Mouse (Mus musculus): Measurements from ENCODE around the gene Zbp1. TPM values are rescaled to one million over a fixed set of nuclear protein-coding genes. Genes with fewer than 3 reads are reported as not detected.

The Zbp1 gene
- polyA plus RNA-seq, 1 experiment from 2014 or later = not detected

DNA sequence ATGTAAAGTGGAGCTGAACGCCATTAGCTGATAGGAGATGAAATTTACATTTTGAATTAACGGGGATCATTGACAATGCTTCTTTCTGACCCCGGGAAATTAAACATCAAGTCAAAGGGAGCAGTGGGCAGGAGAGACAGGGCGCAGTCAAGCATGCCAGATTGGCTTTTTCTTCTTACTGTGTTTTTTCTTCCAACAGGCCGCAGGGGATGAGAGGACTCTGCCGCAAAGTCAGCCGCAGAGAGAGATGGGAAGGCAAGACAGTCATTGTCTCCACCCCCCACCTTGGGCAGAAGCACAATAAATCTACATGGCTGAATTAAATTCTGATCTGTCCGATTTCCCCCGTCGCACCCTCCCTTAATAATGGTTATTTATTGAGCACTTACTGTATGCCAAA lies 53.4 kb downstream of the Zbp1 start:
- H3K4me3 ChIP-seq (ENCODE audit: low read depth, low read length) = no peak overlapping the region
- H3K4me2 ChIP-seq (ENCODE audit: low read depth) = no peak overlapping the region
- no peak overlapping the region for H3K27ac ChIP-seq (ENCODE audit: low read depth, low read length)
- no peaks in the 10 kb centered on the region for H3K27me3 ChIP-seq (ENCODE audit: control insufficient read depth, insufficient read depth, low read length)
- no peak overlapping the region for H3K9ac ChIP-seq (ENCODE audit: low read length)
- H3K36me3 ChIP-seq (ENCODE audit: control insufficient read depth, insufficient read depth, low read length) = no peaks in the 10 kb centered on the region
- no peak for DNase-seq (ENCODE audit: low spot score)
- no peak for ATAC-seq (ENCODE audit: insufficient read depth, low FRiP score, low TSS enrichment)
- H3K9me3 ChIP-seq (ENCODE audit: control insufficient read depth, low read length) = no peaks in the 10 kb centered on the region
- peaks cover 9% of the 10 kb centered on the region for H3K4me1 ChIP-seq (ENCODE audit: control insufficient read depth, insufficient read depth, low read length)
- 77% methylated on average over 10 of the region's 10 CpGs for WGBS

- DNase-seq (ENCODE audit: low spot score) (no peak), ATAC-seq (ENCODE audit: insufficient read depth, low FRiP score, low TSS enrichment) (no peak)
- 90% methylated on average over 10 of the region's 10 CpGs for WGBS
These were observed 53.8 kb downstream of the Zbp1 start for GRCm38 (mm10) chr2:173164946-173165345.

DNA sequence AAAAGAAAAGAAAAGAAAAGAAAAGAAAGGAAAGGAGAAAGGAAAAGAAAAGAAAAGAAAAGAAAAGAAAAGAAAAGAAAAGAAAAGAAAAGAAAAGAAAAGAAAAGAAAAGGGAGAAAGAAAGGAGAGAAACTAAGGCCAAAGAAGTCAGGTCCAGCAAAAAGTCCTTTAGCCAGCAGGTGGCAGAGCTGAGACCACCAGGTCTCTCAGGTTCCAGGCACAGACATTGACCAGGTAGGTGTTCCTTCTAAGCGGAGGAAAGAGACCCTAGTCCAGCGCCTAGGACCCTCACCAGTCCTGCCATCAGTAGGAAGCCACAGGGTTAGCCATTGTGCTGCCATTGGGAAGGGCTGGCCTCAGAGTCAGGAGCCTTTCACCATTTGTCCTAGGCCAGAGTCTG lies 54.4 kb downstream of the Zbp1 start:
- H3K4me1 ChIP-seq (ENCODE audit: control insufficient read depth, insufficient read depth, low read length) = peaks cover 9% of the 10 kb centered on the region
- H3K27ac ChIP-seq (ENCODE audit: low read depth, low read length) = no peak overlapping the region
- no peaks in the 10 kb centered on the region for H3K27me3 ChIP-seq (ENCODE audit: control insufficient read depth, insufficient read depth, low read length)
- no peak overlapping the region for H3K9ac ChIP-seq (ENCODE audit: low read length)
- 59% methylated on average over 2 of the region's 2 CpGs for WGBS
- DNase-seq (ENCODE audit: low spot score) (peak; percentile 55), ATAC-seq (ENCODE audit: insufficient read depth, low FRiP score, low TSS enrichment) (no peak)
- H3K4me3 ChIP-seq (ENCODE audit: low read depth, low read length) = no peak overlapping the region
- no peak overlapping the region for H3K4me2 ChIP-seq (ENCODE audit: low read depth)
- no peaks in the 10 kb centered on the region for H3K36me3 ChIP-seq (ENCODE audit: control insufficient read depth, insufficient read depth, low read length)
- H3K9me3 ChIP-seq (ENCODE audit: control insufficient read depth, low read length) = no peaks in the 10 kb centered on the region

More at GRCm38 (mm10) chr2:173164946-173165345, 53.8 kb downstream of the Zbp1 start:
- H3K9ac ChIP-seq (ENCODE audit: low read length) = no peak overlapping the region
- no peaks in the 10 kb centered on the region for H3K36me3 ChIP-seq (ENCODE audit: control insufficient read depth, insufficient read depth, low read length)
- H3K4me3 ChIP-seq (ENCODE audit: low read depth, low read length) = no peak overlapping the region
- H3K27ac ChIP-seq (ENCODE audit: low read depth, low read length) = no peak overlapping the region
- no peaks in the 10 kb centered on the region for H3K27me3 ChIP-seq (ENCODE audit: control insufficient read depth, insufficient read depth, low read length)
- H3K4me1 ChIP-seq (ENCODE audit: control insufficient read depth, insufficient read depth, low read length) = peaks cover 9% of the 10 kb centered on the region
- no peak overlapping the region for H3K4me2 ChIP-seq (ENCODE audit: low read depth)
- no peaks in the 10 kb centered on the region for H3K9me3 ChIP-seq (ENCODE audit: control insufficient read depth, low read length)

DNA sequence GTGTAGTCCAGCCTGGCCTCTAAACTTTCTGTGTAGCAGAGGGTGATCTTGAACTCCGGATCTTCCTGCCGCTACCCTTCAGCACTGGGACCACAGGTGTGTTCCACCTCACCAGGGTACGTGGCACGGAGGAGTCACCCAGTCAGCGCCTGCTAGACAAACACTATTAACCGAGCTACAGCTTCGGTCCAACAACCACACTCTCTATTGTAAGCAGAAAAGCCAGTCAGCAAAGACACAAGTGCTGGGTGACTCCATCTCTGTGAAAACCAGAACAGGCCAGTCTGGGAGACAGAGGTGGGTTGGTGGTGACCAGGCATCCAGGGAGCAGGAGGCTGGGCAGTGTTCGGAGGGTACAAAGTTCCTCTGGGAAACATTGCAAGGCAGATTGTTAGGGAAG lies 55.3 kb downstream of the Zbp1 start:
- Histone ChIP-seq H3K4me2 (ENCODE audit: low read depth) (no peak overlapping the region), H3K4me3 (ENCODE audit: low read depth, low read length) (no peak overlapping the region), H3K27ac (ENCODE audit: low read depth, low read length) (no peak overlapping the region), H3K4me1 (ENCODE audit: control insufficient read depth, insufficient read depth, low read length) (peaks cover 4% of the 10 kb centered on the region), H3K9me3 (ENCODE audit: control insufficient read depth, low read length) (no peaks in the 10 kb centered on the region), H3K9ac (ENCODE audit: low read length) (no peak overlapping the region), H3K27me3 (ENCODE audit: control insufficient read depth, insufficient read depth, low read length) (no peaks in the 10 kb centered on the region), H3K36me3 (ENCODE audit: control insufficient read depth, insufficient read depth, low read length) (no peaks in the 10 kb centered on the region)
- ATAC-seq (ENCODE audit: insufficient read depth, low FRiP score, low TSS enrichment) = no peak
- DNase-seq (ENCODE audit: low spot score) = no peak
- 84% methylated on average over 8 of the region's 8 CpGs for WGBS

DNA sequence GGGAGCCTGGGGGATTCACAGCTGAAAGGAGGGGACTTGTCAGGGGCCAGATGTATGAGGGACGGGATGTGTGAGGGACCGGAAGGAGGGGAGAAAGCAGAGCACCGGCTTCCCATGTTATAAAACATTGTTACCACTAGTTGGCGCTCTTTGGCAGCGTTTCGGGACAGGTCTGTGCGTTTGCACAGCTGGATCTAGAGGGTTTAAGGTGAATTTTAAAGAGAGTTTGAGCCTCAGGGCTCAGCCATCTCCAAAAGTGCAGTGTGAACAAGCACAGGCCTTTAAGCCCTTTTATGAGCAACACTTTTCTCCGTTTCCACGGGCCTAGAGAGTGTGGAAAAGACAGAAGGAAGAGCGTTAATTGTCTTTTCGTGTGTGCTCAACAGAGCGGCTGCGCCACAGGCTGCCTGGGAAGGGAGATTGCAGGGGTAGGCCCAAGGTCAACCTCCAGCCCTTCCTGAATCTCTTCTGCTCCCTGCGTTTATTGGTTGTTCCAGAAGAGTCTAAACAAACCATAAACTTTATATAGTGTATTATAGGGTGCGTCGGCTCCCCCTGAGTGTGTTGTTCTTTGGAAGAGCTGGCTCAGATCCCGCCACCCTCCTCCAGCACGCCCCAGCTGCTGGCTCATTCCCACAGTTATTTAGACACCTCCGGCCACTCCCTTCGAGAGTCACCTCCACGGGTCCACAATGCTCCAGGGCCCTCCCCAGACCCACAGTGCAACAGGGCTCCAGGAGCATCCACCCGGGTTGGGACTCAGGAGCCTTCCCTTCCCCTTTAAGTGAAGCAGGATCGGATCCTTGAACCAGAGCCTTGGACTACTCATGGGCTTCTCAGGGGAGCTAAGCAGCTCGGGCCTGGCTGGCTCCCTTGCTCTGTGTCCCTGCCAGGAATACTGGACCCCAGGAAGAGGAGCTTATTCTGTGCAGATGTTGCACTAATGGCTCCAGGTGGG lies 59.1 kb downstream of the Zbp1 start:
- Histone ChIP-seq H3K9me3 (ENCODE audit: control insufficient read depth, low read length) (no peaks in the 10 kb centered on the region), H3K36me3 (ENCODE audit: control insufficient read depth, insufficient read depth, low read length) (no peaks in the 10 kb centered on the region), H3K4me3 (ENCODE audit: low read depth, low read length) (no peak overlapping the region), H3K4me1 (ENCODE audit: control insufficient read depth, insufficient read depth, low read length) (no peaks in the 10 kb centered on the region), H3K4me2 (ENCODE audit: low read depth) (no peak overlapping the region), H3K9ac (ENCODE audit: low read length) (no peak overlapping the region), H3K27ac (ENCODE audit: low read depth, low read length) (no peak overlapping the region), H3K27me3 (ENCODE audit: control insufficient read depth, insufficient read depth, low read length) (no peaks in the 10 kb centered on the region)
- peak; percentile 65 for ATAC-seq (ENCODE audit: insufficient read depth, low FRiP score, low TSS enrichment)
- DNase-seq (ENCODE audit: low spot score) = peak; percentile 71
- 48% methylated on average over 24 of the region's 24 CpGs for WGBS

- no peak for ATAC-seq (ENCODE audit: insufficient read depth, low FRiP score, low TSS enrichment)
- 85% methylated on average over 19 of the region's 19 CpGs for WGBS
These were observed 60.2 kb downstream of the Zbp1 start for GRCm38 (mm10) chr2:173158390-173159055.

DNA sequence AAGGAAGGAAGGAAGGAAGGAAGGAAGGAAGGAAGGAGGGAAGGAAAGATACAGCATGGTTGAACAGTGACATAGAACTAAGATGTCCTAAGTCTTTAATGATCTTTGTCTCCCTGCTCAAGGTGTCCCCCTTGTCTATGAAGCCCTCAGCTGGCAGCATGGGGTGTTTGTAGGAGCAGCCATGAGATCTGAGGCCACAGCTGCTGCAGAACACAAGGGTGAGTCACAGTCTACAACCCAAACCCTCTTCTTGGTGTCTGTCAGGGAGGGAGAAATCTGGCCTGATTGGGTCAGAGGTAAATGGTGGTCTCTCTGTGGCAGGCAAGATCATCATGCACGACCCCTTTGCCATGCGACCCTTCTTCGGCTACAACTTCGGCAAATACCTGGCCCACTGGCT lies 60.9 kb downstream of the Zbp1 start:
- ATAC-seq (ENCODE audit: insufficient read depth, low FRiP score, low TSS enrichment) (no peak), DNase-seq (ENCODE audit: low spot score) (no peak)
- no peaks in the 10 kb centered on the region for H3K4me1 ChIP-seq (ENCODE audit: control insufficient read depth, insufficient read depth, low read length)
- H3K27ac ChIP-seq (ENCODE audit: low read depth, low read length) = no peak overlapping the region
- H3K4me2 ChIP-seq (ENCODE audit: low read depth) = no peak overlapping the region
- WGBS = 95% methylated on average over 4 of the region's 4 CpGs
- no peak overlapping the region for H3K9ac ChIP-seq (ENCODE audit: low read length)
- no peaks in the 10 kb centered on the region for H3K36me3 ChIP-seq (ENCODE audit: control insufficient read depth, insufficient read depth, low read length)
- H3K9me3 ChIP-seq (ENCODE audit: control insufficient read depth, low read length) = no peaks in the 10 kb centered on the region
- H3K27me3 ChIP-seq (ENCODE audit: control insufficient read depth, insufficient read depth, low read length) = no peaks in the 10 kb centered on the region
- H3K4me3 ChIP-seq (ENCODE audit: low read depth, low read length) = no peak overlapping the region

More at GRCm38 (mm10) chr2:173158390-173159055, 60.2 kb downstream of the Zbp1 start:
- H3K27me3 ChIP-seq (ENCODE audit: control insufficient read depth, insufficient read depth, low read length) = no peaks in the 10 kb centered on the region
- H3K27ac ChIP-seq (ENCODE audit: low read depth, low read length) = no peak overlapping the region
- H3K4me2 ChIP-seq (ENCODE audit: low read depth) = no peak overlapping the region
- H3K36me3 ChIP-seq (ENCODE audit: control insufficient read depth, insufficient read depth, low read length) = no peaks in the 10 kb centered on the region
- no peaks in the 10 kb centered on the region for H3K9me3 ChIP-seq (ENCODE audit: control insufficient read depth, low read length)
- H3K4me1 ChIP-seq (ENCODE audit: control insufficient read depth, insufficient read depth, low read length) = no peaks in the 10 kb centered on the region
- H3K9ac ChIP-seq (ENCODE audit: low read length) = no peak overlapping the region
- no peak overlapping the region for H3K4me3 ChIP-seq (ENCODE audit: low read depth, low read length)
- DNase-seq (ENCODE audit: low spot score) = no peak

- WGBS = 66% methylated on average over 4 of the region's 4 CpGs
- no peaks in the 10 kb centered on the region for H3K27me3 ChIP-seq (ENCODE audit: control insufficient read depth, insufficient read depth, low read length)
- no peaks in the 10 kb centered on the region for H3K4me1 ChIP-seq (ENCODE audit: control insufficient read depth, insufficient read depth, low read length)
- no peaks in the 10 kb centered on the region for H3K36me3 ChIP-seq (ENCODE audit: control insufficient read depth, insufficient read depth, low read length)
- no peak overlapping the region for H3K4me2 ChIP-seq (ENCODE audit: low read depth)
- no peak overlapping the region for H3K4me3 ChIP-seq (ENCODE audit: low read depth, low read length)
- H3K9me3 ChIP-seq (ENCODE audit: control insufficient read depth, low read length) = no peaks in the 10 kb centered on the region
- H3K9ac ChIP-seq (ENCODE audit: low read length) = no peak overlapping the region
- no peak overlapping the region for H3K27ac ChIP-seq (ENCODE audit: low read depth, low read length)
- DNase-seq (ENCODE audit: low spot score) (no peak), ATAC-seq (ENCODE audit: insufficient read depth, low FRiP score, low TSS enrichment) (no peak)
These were observed 61.3 kb downstream of the Zbp1 start for GRCm38 (mm10) chr2:173157376-173157775.

Measured in neural tube, embryonic 11.5 days (tissue).